Mouse (Mus musculus) gastrocnemius, adult 2 months (tissue): ENCODE data around the gene Slit3. TPM values are rescaled to one million over a fixed set of nuclear protein-coding genes. Genes with fewer than 3 reads are reported as not detected.

Source experiments
- DNase-seq: peaks from one replicate; pipeline ENCODE4 v3.0.0; 2022
- H3K27ac ChIP-seq: fragments of 200-600 bp; 2 replicates; pipeline ENCODE4 v1.8.1; 2022; ENCODE audit warnings: mild to moderate bottlenecking
- H3K4me3 ChIP-seq: fragments of 200-600 bp; 2 replicates; pipeline ENCODE4 v1.8.1; 2022; ENCODE audit warnings: mild to moderate bottlenecking, moderate library complexity
- CTCF ChIP-seq: fragments of 200-600 bp; IDR thresholded peaks from 2 replicates; pipeline ENCODE4 v1.8.1; 2022; ENCODE audit warnings: antibody characterized with exemption, mild to moderate bottlenecking, moderate library complexity
- intact Hi-C: fragments of 180-260 bp; cut with DNase I; formaldehyde crosslinking; loops from one replicate; pipeline ENCODE4 v1.15.1; 2025
- total RNA-seq, 2 experiments: library from RNA; stranded (reverse); gene quantifications; 2 replicates each; pipeline ENCODE4 v1.2.3; 2021

Gene Slit3
- total RNA-seq, 2 experiments from 2014 or later: 9.2 to 10.9 TPM

DNA sequence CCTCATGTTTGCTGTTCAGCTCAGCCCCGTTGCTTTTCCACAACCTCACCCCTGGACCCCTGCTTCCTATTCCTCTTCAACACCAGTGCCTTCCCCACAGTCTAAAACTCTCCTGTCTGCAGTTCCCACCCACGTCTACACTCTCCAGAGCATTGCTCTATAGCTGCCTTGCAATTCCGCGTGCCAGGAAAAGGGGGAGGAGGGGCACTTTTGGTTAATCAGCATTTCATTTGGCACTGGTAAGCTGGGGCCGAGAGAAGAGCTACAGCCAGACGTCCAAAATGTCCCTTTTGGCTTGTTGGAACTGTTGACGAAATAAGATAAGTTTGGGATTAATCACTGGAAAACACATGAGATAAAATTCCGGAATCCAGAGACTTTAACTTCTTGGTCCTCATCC, 274.4 kb downstream of the Slit3 start:
- Histone ChIP-seq H3K4me3 (no peak overlapping the region), H3K27ac (no peak overlapping the region)
- no peak for TF ChIP-seq CTCF
- DNase-seq: peak; percentile 35
- intact Hi-C loops: no loop called here

DNA sequence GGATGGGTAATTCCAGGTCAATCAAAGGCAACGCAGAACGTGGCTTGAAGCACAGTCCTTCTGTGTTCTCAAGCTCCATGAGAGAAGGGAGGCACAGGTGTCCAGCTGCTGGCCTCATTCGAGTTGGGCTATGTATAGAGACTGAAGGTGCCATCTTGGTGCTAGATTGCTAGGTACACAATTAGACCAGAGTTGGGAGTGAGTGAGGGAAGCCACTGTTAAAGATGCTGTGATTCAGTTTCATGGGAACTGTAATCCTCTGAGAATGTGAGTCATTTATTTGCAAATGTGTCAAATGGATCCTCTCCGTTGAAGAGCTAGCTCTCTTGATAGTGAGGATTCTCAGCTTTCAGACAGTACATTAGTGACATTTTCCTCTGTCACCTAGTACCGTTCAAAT, 277.3 kb downstream of the Slit3 start:
- intact Hi-C loops: no loop called here
- DNase-seq: no peak
- H3K27ac ChIP-seq: no peak overlapping the region
- TF ChIP-seq CTCF: no peak
- no peak overlapping the region for H3K4me3 ChIP-seq

DNA sequence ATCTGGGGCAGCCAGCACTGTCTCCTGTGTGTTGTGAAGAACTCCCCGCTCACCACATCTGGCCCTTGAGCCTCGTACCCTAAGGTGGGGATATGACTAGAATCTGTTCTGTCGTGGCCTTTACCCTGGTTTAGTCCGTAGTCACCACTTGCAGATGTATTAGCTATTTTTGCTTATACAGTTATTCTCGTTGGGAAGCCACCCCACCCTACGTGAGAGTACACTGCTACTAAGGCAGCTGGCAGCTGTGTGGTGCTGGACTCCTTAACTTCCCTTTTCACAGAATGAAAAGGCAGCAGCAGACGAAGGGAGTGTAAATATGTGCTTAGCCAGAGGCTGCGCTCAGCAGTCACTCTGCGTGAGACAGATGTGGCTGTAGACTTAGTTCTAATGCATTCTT, 282.5 kb downstream of the Slit3 start:
- intact Hi-C loops: loop anchor here (10.0 kb wide), 1 partner anchor 559 kb away; no protein-coding TSS in a partner anchor
- no peak overlapping the region for H3K4me3 ChIP-seq
- no peak overlapping the region for H3K27ac ChIP-seq
- DNase-seq: no peak
- no peak for TF ChIP-seq CTCF

DNA sequence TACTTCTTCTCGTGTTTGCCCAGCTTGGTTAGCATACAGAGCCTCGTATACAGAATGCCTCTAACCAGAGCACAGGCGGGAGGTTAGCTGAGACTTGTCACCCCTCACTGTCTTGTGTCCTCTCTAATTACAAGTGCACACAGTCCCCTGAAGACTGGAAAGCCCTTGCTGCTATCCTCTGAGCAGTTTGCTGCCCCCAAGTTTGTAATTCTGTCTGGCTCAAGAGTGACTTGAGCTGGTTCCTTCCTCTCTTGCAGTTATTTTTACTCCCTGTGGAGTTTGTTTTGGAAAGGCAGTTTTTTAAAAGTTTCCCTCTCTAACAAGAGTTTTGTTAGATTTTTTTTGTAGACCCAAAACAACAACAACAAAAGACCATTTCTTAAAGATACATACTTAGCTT, 285.0 kb downstream of the Slit3 start:
- TF ChIP-seq CTCF: no peak
- no peak for DNase-seq
- Histone ChIP-seq H3K27ac (no peak overlapping the region), H3K4me3 (no peak overlapping the region)
- intact Hi-C loops: loop anchor here (10.0 kb wide), 1 partner anchor 561 kb away; no protein-coding TSS in a partner anchor

DNA sequence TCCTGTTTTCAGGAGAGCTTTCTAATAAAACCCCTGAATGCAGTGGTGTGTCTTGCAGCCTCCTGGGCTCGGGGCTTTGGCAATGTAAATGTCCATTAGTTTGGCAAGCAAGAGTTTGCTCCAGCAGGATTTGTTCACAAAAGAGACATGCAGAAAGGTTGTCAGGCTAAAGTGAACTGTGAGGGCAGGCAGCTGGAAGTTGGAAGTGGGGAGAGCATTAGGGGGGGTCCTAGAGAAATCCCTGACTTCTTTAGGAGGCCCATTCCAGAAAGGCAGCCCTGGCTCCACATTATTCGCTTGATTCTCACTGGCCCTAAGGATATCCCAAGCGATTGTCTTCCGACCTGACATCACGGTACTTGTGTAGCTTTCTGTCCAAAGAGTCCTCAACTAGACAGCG, 285.5 kb downstream of the Slit3 start:
- peak overlapping the region; percentile 8; the same call in 1 of the 2 replicates for H3K27ac ChIP-seq
- H3K4me3 ChIP-seq: no peak overlapping the region
- no peak for TF ChIP-seq CTCF
- intact Hi-C loops: loop anchor here (10.0 kb wide), 1 partner anchor 562 kb away; no protein-coding TSS in a partner anchor
- DNase-seq: no peak

DNA sequence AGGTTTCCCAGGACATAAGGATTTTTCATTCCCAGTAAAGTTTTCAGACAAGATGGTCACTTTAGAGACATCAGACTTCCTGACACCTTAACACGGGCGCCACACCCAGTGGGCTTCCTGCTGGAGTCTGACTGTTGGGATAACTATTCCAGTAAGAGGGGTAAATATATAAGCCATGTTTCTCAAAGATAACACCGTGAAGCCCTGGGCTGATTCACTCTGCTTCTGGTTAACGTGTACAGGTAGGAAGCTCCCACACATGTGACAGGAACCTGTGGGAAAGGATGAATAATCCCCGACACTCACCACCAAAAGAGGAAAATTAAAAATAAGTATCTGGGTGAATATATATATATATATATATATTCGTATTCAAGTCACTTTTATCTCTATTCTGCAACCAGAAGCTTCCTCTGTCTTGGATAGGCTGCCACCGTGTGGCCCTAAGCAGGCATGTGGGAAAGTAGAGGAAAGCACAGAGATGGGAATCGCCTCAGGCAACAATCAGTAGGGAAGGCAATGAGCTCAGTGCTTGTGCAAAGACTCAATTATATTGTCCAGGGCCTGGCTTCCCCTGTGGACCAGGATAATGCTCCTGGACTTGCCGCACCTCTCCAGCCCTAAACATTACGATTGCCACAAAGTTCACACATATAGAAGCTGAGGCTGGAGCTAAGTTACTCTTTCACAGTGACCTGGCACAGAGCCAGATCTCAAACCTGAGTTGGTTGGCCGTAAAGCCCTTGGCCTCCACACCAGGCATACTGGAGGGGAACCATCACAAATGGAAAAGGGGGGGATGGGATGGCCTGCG, 286.5 kb downstream of the Slit3 start:
- H3K27ac ChIP-seq: no peak overlapping the region
- peak; percentile 67 for DNase-seq
- intact Hi-C loops: loop anchor here (1.0 to 10.0 kb wide), 2 partner anchors 288 to 563 kb away; no protein-coding TSS in a partner anchor

DNA sequence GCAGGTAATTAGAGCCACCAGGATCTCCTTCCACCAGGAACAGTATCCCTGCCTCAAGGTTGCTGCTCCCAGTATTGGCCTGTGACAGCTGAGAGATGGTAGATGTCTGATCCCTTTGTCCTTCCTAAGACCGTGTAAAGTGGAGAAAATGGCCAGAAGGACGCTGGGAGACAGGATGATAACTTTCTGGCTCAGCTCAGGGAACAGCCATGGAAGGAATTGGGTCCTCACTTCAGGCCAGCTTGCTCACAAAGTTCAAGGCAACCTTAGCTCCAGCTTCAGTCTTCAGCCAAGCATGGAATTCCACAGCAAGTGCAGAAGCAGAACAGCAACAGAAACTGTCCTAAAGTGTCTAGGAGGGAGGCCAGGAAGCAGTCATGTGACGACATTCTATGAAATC, 289.4 kb downstream of the Slit3 start:
- Histone ChIP-seq H3K4me3 (no peak overlapping the region), H3K27ac (no peak overlapping the region; the same call in 1 of the 2 replicates)
- no peak for TF ChIP-seq CTCF
- intact Hi-C loops: no loop called here
- no peak for DNase-seq

More for the DNA sequence above, 286.5 kb downstream of the Slit3 start:
- no peak overlapping the region for H3K4me3 ChIP-seq
- peak; percentile 74 for TF ChIP-seq CTCF

DNA sequence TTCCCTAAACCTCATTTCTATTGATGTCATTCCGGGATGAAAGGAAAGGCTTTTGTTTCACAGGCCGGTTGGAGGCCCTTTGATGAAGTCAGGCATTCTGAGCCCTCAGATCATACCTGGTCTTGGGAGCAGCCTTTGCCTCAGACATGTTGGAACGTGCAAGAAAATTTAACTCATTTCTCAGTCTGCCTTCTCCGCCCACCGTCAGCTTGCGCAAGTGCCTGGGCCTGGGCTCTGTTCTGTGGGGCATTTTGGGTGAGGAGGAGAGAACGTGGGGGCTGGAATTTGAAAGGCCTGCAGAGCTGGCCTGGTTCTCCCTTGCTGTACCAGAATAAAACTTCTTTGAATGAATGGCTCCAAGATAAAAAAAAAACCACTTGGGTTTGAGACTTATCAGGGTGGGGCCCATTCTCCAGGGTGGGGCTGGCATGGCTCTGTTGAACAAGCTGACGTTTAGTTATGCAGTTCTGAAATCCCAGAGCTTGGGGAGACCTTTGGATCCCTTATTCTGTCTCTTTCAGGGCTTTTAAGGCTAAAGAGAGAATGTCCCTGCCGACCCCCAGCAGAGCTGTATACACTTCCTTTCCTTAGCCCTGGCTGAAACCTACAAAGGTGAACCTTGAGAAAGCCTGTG, 294.9 kb downstream of the Slit3 start:
- peak overlapping the region; percentile 74 for H3K27ac ChIP-seq
- intact Hi-C loops: no loop called here
- TF ChIP-seq CTCF: no peak
- DNase-seq: peak; percentile 46
- H3K4me3 ChIP-seq: no peak overlapping the region

DNA sequence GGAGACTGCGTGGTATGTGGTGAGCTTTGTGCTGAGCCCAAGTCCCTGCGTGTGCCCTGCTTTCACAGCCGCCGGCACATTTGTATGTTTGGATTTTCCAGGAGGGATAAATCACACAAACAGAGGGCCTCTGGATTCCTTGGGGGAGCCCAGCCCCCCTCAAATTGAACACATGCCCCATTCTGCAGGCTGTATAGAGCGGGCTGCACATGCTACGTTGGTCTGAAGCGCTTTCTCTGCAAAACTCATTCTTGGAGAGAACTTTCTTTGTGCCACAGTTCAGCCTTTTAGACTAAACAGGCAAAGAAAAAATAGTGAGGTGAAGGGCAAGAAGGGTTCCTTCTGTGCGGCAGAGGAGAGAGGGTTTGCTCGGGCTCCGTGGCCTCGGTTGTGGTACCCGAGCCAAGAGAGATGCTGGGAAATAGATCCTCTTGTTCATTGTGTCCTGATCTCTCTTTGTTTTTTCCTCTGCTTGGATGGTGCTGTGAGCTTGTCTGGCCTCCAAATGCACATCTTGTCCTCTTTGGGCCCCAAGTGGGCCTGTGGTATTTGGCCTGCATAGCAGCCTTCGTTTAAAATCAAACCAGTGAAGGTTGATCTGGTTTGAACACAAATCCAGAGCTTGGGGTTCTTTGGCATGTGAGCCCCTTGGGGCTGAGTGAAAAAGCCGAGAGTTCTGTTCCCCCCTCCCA, 295.5 kb downstream of the Slit3 start:
- no peak for TF ChIP-seq CTCF
- Histone ChIP-seq H3K4me3 (no peak overlapping the region), H3K27ac (peak overlapping the region; percentile 74)
- peak; percentile 52 for DNase-seq
- intact Hi-C loops: no loop called here

DNA sequence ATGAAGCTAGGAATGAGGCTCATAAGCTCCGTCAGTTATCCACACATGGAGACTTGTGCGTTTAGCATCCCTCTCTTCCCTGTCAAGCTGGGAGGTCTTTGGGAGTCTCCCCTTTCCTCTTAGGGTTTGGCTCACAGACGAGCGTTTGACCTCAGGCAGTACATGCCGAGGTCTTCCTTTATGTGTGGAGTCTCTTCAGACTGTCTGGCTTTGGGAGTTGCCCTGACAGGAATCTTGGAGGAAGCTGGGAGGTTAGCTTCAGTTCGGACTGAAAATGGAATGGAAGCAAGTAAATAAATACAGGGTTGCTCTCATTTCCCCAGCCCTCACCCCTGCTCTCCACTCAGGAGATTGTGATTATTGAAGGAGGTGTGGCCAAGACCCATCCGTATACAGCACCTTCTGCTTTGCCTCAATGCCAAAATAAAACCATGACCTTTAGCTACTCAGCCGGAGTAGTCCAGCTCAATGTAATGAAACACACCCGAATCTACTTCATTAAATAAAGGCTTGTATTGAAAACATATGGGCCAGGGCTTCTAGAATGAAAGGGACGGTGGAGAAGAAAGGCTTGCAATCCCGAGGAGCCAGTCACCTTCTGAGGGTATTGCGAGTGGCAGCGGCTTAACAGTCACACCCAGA, 297.0 kb downstream of the Slit3 start:
- no peak for DNase-seq
- Histone ChIP-seq H3K4me3 (no peak overlapping the region), H3K27ac (peak overlapping the region; percentile 74; the same call in 1 of the 2 replicates)
- TF ChIP-seq CTCF: no peak
- intact Hi-C loops: no loop called here

DNA sequence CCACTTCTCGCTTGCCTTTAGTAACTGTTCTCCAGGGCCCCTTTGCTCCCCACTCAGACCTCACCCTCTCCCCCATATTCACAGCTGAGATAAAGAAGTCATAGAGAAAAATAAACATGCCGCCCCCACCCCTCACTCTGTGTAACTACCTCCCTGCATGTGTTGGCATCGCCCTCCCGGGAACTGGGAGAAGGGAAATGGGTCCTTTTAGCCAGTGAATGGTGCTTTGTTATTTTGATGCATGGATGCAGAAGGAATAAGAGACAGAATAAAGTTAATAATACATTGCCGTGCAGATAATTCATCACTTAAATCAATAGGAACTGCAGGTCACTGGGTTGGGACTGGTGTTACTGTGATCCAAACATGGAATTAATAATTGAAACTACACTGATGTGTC, 298.0 kb downstream of the Slit3 start:
- no peak for TF ChIP-seq CTCF
- Histone ChIP-seq H3K4me3 (no peak overlapping the region), H3K27ac (no peak overlapping the region)
- intact Hi-C loops: no loop called here
- no peak for DNase-seq

DNA sequence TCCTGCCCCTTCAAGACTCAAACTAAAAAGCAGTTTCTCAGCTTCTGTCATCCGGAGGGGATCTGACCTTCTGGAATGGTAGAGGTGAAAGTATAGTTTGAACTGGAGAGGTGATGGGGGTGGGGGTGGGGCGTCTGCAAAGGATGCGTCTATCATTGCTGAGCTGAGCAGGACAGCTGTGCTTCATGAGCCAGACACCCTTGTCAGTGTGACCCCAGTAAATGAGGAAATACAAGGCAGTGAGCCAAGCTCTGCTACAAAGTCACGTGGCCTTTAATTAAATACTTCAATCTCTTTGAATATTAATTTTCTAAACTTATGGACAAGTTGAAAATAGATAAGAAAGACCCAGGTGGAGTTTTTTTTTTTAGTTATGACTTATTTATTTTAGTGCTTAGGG, 300.7 kb downstream of the Slit3 start:
- no peak for DNase-seq
- intact Hi-C loops: no loop called here
- no peak overlapping the region for H3K4me3 ChIP-seq
- TF ChIP-seq CTCF: no peak
- H3K27ac ChIP-seq: no peak overlapping the region

DNA sequence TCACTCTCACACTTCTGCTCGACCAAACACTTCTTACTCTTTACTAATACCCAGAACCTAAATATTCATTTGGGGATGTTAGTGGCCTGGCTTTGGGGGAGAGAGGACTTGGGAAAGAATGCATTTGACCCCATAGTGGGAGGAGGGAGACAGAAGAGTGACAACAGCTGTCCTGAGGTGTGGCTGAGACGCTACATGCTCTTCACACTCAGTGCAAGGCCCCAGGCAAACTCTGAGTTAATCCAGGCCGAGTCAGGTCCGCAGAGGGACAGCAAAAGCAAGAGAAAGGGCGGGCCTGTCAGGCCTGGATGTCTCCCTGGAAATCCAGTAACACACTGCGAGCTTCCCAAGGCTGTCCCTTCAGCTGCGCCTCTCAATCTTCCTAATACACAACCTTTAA, 307.0 kb downstream of the Slit3 start:
- no peak overlapping the region for H3K27ac ChIP-seq
- intact Hi-C loops: no loop called here
- TF ChIP-seq CTCF: no peak
- no peak overlapping the region for H3K4me3 ChIP-seq
- DNase-seq: no peak
